Mouse (Mus musculus): Measurements from ENCODE around the gene Exoc5. TPM values are rescaled to one million over a fixed set of nuclear protein-coding genes. Genes with fewer than 3 reads are reported as not detected.
A peak's percentile ranks its signal among the peaks of the same experiment; 100 is the strongest.
"Not testable (repeated sequence)": the region's sequence is repeated elsewhere in the genome, so short reads cannot be mapped to it uniquely, and the experiment has no call there.

Exoc5 gene
- 74.1 and 76.1 TPM in 2 replicates for total RNA-seq (2017)

- ATAC-seq (ENCODE audit: extremely low read depth, insufficient number of reproducible peaks, low FRiP score, poor library complexity, severe bottlenecking) = peak; percentile 85
These were observed at the start of gene Exoc5 for GRCm38 (mm10) chr14:49066274-49066823. TSS of gene Exoc5 (minus strand) at chr14:49066653.

DNA sequence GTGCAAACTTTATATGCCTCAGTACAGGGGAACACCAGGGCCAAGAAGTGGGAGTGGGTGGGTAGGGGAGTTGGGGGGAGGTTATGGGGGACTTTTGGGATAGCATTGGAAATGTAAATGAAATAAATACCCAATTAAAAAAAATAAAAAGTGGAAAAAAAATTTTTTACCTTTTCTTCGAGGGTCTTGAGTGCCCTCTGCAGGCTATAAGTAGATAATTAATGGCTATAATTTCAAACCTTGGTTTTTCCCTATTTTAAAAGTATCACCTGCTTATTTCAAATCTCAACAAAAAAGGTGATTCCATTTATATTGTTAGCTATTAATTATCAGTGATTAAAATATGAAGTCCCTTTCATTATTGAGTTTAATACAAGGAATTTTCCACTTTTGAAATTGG lies 25.3 kb upstream of the Exoc5 start:
- not testable (repeated sequence) for ATAC-seq (ENCODE audit: extremely low read depth, insufficient number of reproducible peaks, low FRiP score, poor library complexity, severe bottlenecking)

DNA sequence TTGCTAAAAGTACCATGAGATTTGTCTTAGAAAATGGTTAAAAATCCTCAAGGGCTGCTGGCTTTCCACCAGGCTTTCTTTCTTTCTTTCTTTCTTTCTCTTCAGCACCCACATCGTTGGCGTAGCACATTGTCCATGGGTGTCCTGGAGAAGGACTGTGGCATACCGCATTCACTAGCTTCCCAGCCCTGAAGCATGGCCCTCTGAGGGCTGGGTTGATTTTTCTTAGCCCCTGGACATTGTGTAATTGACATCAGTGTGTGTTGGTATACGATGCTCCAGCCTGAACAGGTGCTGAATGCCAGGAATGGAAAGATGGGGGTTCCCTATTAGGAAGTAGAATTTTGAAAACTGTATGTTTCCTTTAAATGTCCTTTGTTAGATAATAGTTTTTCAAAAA lies 24.8 kb upstream of the Exoc5 start:
- ATAC-seq (ENCODE audit: extremely low read depth, insufficient number of reproducible peaks, low FRiP score, poor library complexity, severe bottlenecking) = no peak

DNA sequence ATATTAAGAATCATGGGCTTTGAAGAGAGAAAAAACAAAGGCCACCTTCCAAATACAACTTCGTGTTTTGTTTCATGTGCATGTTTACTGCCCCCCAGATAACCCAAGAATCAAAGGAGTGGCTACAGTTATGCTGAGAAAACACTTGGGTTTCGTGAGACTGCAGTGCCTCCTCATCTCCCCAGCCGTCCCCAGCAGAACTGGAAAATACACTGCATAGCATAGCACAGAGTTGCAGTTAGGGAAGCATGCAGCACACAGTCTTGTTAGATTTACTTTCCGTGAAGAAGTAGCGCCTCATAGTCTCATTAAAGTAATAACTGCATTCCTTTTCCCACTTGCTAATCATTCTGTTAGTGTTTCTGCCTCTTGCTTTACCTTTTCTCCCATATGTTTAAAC lies 23.6 kb upstream of the Exoc5 start:
- ATAC-seq (ENCODE audit: extremely low read depth, insufficient number of reproducible peaks, low FRiP score, poor library complexity, severe bottlenecking) = no peak

- ATAC-seq (ENCODE audit: extremely low read depth, insufficient number of reproducible peaks, low FRiP score, poor library complexity, severe bottlenecking) = no peak
These were observed 23.1 kb upstream of the Exoc5 start for GRCm38 (mm10) chr14:49089461-49090058.

GRCm38 (mm10) chr14:49088155-49089048 lies 21.9 kb upstream of the Exoc5 start:
- no peak for ATAC-seq (ENCODE audit: extremely low read depth, insufficient number of reproducible peaks, low FRiP score, poor library complexity, severe bottlenecking)

DNA sequence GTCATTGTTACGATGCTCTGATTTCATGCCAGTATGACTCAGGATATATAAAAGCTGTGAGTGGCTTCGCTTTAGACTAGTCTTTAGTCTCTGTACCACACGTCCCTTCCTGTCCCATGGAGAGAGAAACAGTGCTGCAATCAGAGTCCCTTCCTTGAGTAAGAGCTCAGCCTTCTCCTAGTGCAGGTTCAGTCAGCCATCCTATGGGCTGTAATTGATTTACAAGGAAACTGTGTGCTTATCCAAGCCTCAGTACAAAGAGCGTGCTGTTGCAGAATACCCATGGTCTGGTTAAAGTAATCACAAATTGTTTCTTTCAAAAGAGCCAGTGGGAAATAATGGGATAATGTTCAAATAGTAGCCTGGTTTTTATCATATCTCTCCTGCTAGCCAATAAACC lies 20.1 kb upstream of the Exoc5 start:
- no peak for ATAC-seq (ENCODE audit: extremely low read depth, insufficient number of reproducible peaks, low FRiP score, poor library complexity, severe bottlenecking)

- ATAC-seq (ENCODE audit: extremely low read depth, insufficient number of reproducible peaks, low FRiP score, poor library complexity, severe bottlenecking) = no peak
These were observed 12.4 kb upstream of the Exoc5 start for GRCm38 (mm10) chr14:49078820-49079219.

- ATAC-seq (ENCODE audit: extremely low read depth, insufficient number of reproducible peaks, low FRiP score, poor library complexity, severe bottlenecking) = no peak
These were observed 7.9 kb upstream of the Exoc5 start for GRCm38 (mm10) chr14:49074361-49074760.

GRCm38 (mm10) chr14:49073896-49074295 lies 7.4 kb upstream of the Exoc5 start:
- ATAC-seq (ENCODE audit: extremely low read depth, insufficient number of reproducible peaks, low FRiP score, poor library complexity, severe bottlenecking) = no peak

DNA sequence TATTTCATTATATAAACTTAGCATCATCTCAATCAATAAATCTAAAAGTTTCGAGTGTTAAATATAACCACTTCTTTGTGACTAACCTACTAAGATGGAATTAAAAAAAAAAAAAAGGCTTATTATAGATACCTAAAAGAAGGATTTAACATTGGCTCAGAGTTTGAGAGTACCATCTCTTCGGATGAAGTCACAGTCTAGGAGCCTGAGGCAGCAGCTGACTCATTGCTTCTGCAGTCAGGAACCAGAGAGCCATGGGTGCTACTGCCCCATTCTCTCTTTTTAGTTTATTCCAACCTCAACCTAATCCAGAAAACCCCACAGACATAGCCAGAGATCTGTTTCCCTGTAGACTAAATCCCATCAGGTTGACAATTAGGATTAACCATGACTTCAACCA lies 6.4 kb upstream of the Exoc5 start:
- no peak for ATAC-seq (ENCODE audit: extremely low read depth, insufficient number of reproducible peaks, low FRiP score, poor library complexity, severe bottlenecking)

DNA sequence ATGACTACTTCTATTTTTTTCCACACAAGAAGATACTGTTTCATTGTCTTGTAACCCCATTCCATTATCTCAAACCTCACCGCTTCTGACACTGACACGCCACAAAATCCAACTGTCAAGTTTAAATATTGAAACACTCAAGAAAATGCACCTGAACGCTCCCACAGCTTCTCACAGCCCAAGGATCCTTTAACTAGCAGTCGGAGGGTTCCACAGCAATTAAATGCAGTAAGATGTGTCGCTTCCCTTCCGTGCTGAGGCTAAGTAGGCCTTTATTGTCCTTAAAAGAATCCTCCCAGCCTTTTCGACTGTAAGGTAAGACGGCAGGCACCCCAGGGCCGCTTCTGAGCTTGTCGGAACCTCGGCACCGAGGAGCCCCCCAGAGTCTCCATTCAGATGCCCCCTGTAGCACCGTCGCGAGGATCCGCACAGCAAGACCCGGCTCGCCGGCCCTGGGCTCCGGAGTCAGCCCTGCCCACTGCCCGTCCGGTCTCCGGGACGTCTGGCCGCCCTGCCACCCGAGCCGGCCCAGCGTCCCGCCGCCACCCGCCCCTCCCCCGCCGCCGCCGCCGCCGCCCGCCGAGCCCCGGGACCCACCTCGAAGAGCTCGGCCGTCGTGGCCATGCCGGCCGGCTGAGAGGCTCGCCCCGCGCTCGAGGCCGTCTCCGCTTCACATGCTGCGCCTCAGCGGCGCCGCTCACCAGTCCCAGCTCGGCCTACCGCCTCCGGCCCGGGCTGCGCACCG lies 752 bp downstream of the Exoc5 start, which contains the start of gene Ap5m1:
Gene Ap5m1 (plus strand): TSS at position 569 of the 745 bp plus-strand sequence.
- ATAC-seq (ENCODE audit: extremely low read depth, insufficient number of reproducible peaks, low FRiP score, poor library complexity, severe bottlenecking) = no peak

- no peak for ATAC-seq (ENCODE audit: extremely low read depth, insufficient number of reproducible peaks, low FRiP score, poor library complexity, severe bottlenecking)
These were observed 2.6 kb downstream of the Exoc5 start for GRCm38 (mm10) chr14:49063838-49064237.

DNA sequence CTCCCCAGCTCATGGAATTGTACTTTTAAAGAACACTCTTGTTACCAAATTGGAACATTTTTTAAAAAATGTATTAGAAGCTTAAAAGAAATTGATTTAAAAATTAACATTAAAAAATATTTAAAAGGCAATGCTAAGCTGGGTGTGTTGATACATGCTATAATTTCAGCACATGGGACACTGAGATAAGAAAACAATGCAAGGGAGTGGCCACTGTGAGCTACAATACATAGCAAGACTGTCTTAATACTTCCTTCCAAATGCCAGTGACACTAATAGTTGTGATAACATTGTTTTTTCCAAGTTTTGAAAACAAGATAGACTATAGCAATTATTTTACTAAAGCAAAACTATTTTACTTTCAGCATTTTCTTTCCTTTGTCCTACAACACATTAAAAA lies 17.0 kb downstream of the Exoc5 start:
- no peak for ATAC-seq (ENCODE audit: extremely low read depth, insufficient number of reproducible peaks, low FRiP score, poor library complexity, severe bottlenecking)

DNA sequence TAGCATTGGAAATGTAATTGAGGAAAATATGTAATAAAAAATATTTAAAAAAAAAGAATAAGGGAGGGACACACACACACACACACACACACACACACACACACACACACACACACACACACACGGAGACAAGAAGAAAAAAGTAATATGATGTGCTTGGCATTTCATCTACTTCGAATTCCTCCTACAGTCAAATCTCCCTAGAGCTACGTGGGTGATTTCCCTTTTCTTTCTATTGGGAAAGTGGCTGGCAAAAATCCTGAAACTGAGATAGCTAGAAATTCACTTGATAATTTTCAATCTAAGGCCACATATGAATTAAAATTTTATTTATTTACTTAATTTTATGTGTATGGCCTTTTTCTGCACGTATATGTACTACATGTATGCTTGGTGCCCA lies 20.8 kb downstream of the Exoc5 start:
- no peak for ATAC-seq (ENCODE audit: extremely low read depth, insufficient number of reproducible peaks, low FRiP score, poor library complexity, severe bottlenecking)

DNA sequence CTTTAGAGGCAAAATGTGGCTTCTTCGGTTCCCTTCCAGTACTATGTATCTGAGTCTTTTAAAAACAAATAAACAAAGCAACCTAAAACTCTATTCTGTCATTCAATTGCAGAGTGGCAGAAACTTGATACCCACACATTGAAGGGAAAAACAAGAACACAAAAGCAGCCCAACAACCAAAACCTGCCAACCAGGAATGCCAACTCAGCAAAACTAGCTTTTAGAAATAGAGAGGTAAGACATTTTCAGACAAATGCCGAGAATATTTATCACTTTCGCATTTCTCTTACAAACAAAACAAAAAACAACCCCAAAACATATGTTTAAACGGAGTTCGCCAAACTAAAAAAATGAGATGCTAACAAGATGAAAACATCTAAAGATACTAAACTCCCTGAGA lies 37.5 kb downstream of the Exoc5 start:
- no peak for ATAC-seq (ENCODE audit: extremely low read depth, insufficient number of reproducible peaks, low FRiP score, poor library complexity, severe bottlenecking)

DNA sequence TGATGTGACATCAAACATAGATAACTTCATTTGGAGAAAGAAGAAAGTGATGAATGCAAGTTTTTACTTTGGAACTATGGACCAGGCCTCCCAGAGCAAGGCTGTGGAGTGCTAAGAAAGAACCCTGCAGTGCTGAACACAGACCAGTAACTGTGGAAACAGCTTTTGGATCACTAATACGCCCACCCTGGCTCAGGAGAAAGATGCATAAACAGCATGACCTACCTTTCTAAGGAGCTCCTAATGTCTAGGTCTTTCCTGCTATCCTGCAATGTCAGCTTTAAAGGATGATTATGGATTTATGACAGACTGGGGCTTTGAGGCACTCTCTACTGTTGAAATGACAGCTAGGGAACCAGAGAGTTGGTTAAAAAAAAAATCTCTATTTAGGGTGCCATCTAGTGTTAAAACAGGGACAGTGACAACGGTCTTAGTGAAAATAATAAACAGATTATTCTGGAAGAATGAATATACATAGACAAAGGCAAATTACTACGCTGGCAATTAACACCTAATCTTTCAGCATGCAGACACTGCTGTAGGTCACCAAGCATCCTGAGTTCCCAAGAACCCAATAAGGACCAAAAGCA lies 38.6 kb downstream of the Exoc5 start:
- no peak for ATAC-seq (ENCODE audit: extremely low read depth, insufficient number of reproducible peaks, low FRiP score, poor library complexity, severe bottlenecking)

- ATAC-seq (ENCODE audit: extremely low read depth, insufficient number of reproducible peaks, low FRiP score, poor library complexity, severe bottlenecking) = no peak
These were observed 39.2 kb downstream of the Exoc5 start for GRCm38 (mm10) chr14:49027040-49027778.
